Comparison of ENCODE assay signal across 21 mouse cellular contexts in genomic region chr17:72158857-72159385, GRCm38 (mm10).
DNase-seq lines count a peak whose midpoint lies in the region; ATAC-seq and TF ChIP-seq lines count a peak whose summit lies in the region.
"Had no signal": no experiment of that assay in that cellular context is flagged by ENCODE, and none has a peak within 500 bp of the region (broad histone marks: within the 10 kb centered on the region; RNA-seq: fewer than 3 reads in every experiment).

No protein-coding gene starts in this region.

- 61% methylated on average over 5 of the region's 5 CpGs for WGBS in hindbrain, embryonic 12.5 days

- H3K4me2 ChIP-seq in hindbrain, embryonic 12.5 days (replicated peaks) = no peak overlapping the region
- H3K4me2 ChIP-seq: heart, embryonic 11.5 days; liver, embryonic 11.5 days; neural tube, embryonic 12.5 days had no signal

- H3K27me3 ChIP-seq in Patski = no peaks in the 10 kb centered on the region
- H3K27me3 ChIP-seq in hindbrain, embryonic 12.5 days = no peaks in the 10 kb centered on the region
- H3K27me3 ChIP-seq: megakaryocyte, embryonic 14.5 days; neural tube, embryonic 12.5 days had no signal

- no peak for TF ChIP-seq CTCF in Patski (IDR thresholded peaks at IDR 0.05)

- no peaks in the 10 kb centered on the region for H3K36me3 ChIP-seq in hindbrain, embryonic 12.5 days
- H3K36me3 ChIP-seq: limb, embryonic 10.5 days; neural tube, embryonic 12.5 days had no signal

- POLR2A ChIA-PET in Patski (lab: Charles Lee) = no interaction called here

- H3K9me3 ChIP-seq in hindbrain, embryonic 12.5 days (replicated peaks) = no peaks in the 10 kb centered on the region
- H3K9me3 ChIP-seq: limb, embryonic 10.5 days; neural tube, embryonic 12.5 days had no signal

- intact Hi-C loops in heart, postnatal 10 days (cut with DNase I) = no loop called here

- peak; percentile 35 for DNase-seq in heart, adult 11 months
- DNase-seq in heart, postnatal 10 days = no peak
- peak; percentile 88 for DNase-seq in 3T3-L1 (ENCODE audit: low read depth, low spot score)
- DNase-seq in Patski (ENCODE audit: low read depth, low spot score) = no peak
- no peak for DNase-seq in layer of hippocampus, adult 9-11 months
- DNase-seq: cerebellum, postnatal 10 days; gastrocnemius, postnatal 14 days; heart, postnatal 36 days; kidney, adult 11 months; lung, adult 2 months; spleen, adult 18-20 months; thymus, adult 2 months had no signal

- H3K4me3 ChIP-seq in hindbrain, embryonic 12.5 days = no peak overlapping the region
- H3K4me3 ChIP-seq: limb, embryonic 10.5 days; megakaryocyte, embryonic 14.5 days; neural tube, embryonic 12.5 days had no signal

- H3K27ac ChIP-seq in hindbrain, embryonic 12.5 days = no peak overlapping the region
- H3K27ac ChIP-seq: hindbrain, postnatal 0 days; limb, embryonic 10.5 days; neural tube, embryonic 12.5 days had no signal

- no peaks in the 10 kb centered on the region for H3K4me1 ChIP-seq in hindbrain, embryonic 12.5 days
- H3K4me1 ChIP-seq: megakaryocyte, embryonic 14.5 days; neural tube, embryonic 12.5 days had no signal

- in situ Hi-C loops in Patski (cut with MboI; ENCODE audit: low pct_unique_long_range_greater_than_20kb) = loop anchor here (10.0 kb wide), 1 partner anchor 114 kb away; no protein-coding TSS in a partner anchor

- CTCF ChIA-PET in Patski (lab: Charles Lee) = no interaction called here

- ATAC-seq in Patski = peak; percentile 24
- ATAC-seq in hematopoietic stem cell, adult 5-6 weeks (replicated peaks in 1 of 2; ENCODE audit: insufficient read depth in 1 of 2, low FRiP score in 2 of 2, low TSS enrichment in 1 of 2, low read depth in 1 of 2, poor library complexity in 2 of 2, severe bottlenecking in 2 of 2) = peak; percentile 77 to 84
- no peak for ATAC-seq in hindbrain, embryonic 12.5 days (ENCODE audit: low FRiP score)
- ATAC-seq: hindbrain, postnatal 0 days; midbrain, embryonic 16.5 days had no signal

- no peak overlapping the region for H3K9ac ChIP-seq in hindbrain, embryonic 12.5 days
- H3K9ac ChIP-seq: neural tube, embryonic 12.5 days had no signal

Comparison
In these comparisons a context has a peak if more than half of its experiments do, and no peak if none do; other contexts are left out.
1. DNase-seq: peak in heart, adult 11 months (single experiment) and 3T3-L1 (single experiment); none in heart, postnatal 10 days (0 of 2), Patski (single experiment) and layer of hippocampus, adult 9-11 months (single experiment).